Mouse (Mus musculus) limb, embryonic 15.5 days (tissue): ENCODE data around the gene Shisa5. TPM values are rescaled to one million over a fixed set of nuclear protein-coding genes. Genes with fewer than 3 reads are reported as not detected.

ENCODE experiments used
- ATAC-seq: fragments of 200-750 bp; cut with Nextera tagmentation; 2 replicates; pipeline ENCODE4 v1.8.0; 2017; ENCODE audit warnings: low read depth, moderate TSS enrichment; ENCODE audit not compliant: insufficient number of reproducible peaks, low FRiP score, low TSS enrichment
- H3K27ac ChIP-seq: fragments of 300-500 bp; sonication (generic); 2 replicates; pipeline ENCODE4 v1.5.1; 2015; ENCODE audit warnings: moderate library complexity, mild to moderate bottlenecking, inconsistent platforms
- H3K27me3 ChIP-seq: fragments of 300-500 bp; sonication (generic); 2 replicates; pipeline ENCODE4 v1.6.1; 2015; ENCODE audit warnings: inconsistent platforms
- H3K36me3 ChIP-seq: fragments of 300-500 bp; sonication (generic); 2 replicates; pipeline ENCODE4 v1.6.1; 2015; ENCODE audit warnings: inconsistent platforms
- H3K4me1 ChIP-seq: fragments of 300-500 bp; sonication (generic); 2 replicates; pipeline ENCODE4 v1.6.1; 2015; ENCODE audit warnings: inconsistent platforms
- H3K4me2 ChIP-seq: fragments of 300-500 bp; sonication (generic); 2 replicates; pipeline ENCODE4 v1.6.1; 2015; ENCODE audit warnings: mild to moderate bottlenecking, inconsistent platforms
- H3K4me3 ChIP-seq: fragments of 300-500 bp; sonication (generic); 2 replicates; pipeline ENCODE4 v1.5.1; 2015; ENCODE audit warnings: mild to moderate bottlenecking, inconsistent platforms
- H3K9ac ChIP-seq: fragments of 300-500 bp; sonication (generic); 2 replicates; pipeline ENCODE4 v1.6.1; 2015; ENCODE audit warnings: inconsistent platforms
- H3K9me3 ChIP-seq: fragments of 300-500 bp; sonication (generic); 2 replicates; pipeline ENCODE4 v1.6.1; 2016; ENCODE audit warnings: inconsistent platforms
- whole genome bisulfite sequencing: fragments of 180-500 bp; shearing (Covaris S2); methylation state at CpG from one replicate; pipeline ENCODE4 v1.1.7; 2015; 5-methylcytosine and 5-hydroxymethylcytosine counted together
- polyA plus RNA-seq: library from polyadenylated mRNA; unstranded; fragments of >200 nt; fragmentation: Nextera tagmentation; extraction: Ambion mirVana; gene quantifications from 2 replicates; pipeline ENCODE4 v1.2.1, GENCODE M21; 2015

Gene Shisa5
- polyA plus RNA-seq, 1 experiment from 2014 or later = 108 TPM

- H3K9ac ChIP-seq = no peak overlapping the region
- no peak overlapping the region for H3K27ac ChIP-seq
Observed at GRCm38 (mm10) chr9:109084922-109085321, 46.6 kb downstream of the Shisa5 start.

GRCm38 (mm10) chr9:109087987-109088386 is 49.6 kb downstream of the Shisa5 start:
- Histone ChIP-seq H3K27ac (no peak overlapping the region), H3K9me3 (no peaks in the 10 kb centered on the region), H3K4me3 (no peak overlapping the region), H3K4me2 (no peak overlapping the region), H3K27me3 (no peaks in the 10 kb centered on the region), H3K4me1 (peaks cover 10% of the 10 kb centered on the region), H3K36me3 (peaks cover 28% of the 10 kb centered on the region), H3K9ac (peak overlapping the region; percentile 8; the same call in 1 of the 2 replicates)
- 17% methylated on average over 5 of the region's 5 CpGs for WGBS
- no peak for ATAC-seq

More at GRCm38 (mm10) chr9:109084922-109085321, 46.6 kb downstream of the Shisa5 start:
- Histone ChIP-seq H3K4me2 (no peak overlapping the region), H3K27me3 (no peaks in the 10 kb centered on the region), H3K36me3 (peaks cover 14% of the 10 kb centered on the region; the same call in 1 of the 2 replicates), H3K9me3 (no peaks in the 10 kb centered on the region), H3K4me1 (peaks cover 25% of the 10 kb centered on the region), H3K4me3 (no peak overlapping the region)
- 16% methylated on average over 2 of the region's 2 CpGs for WGBS
- ATAC-seq = no peak

GRCm38 (mm10) chr9:109090446-109090845 is 52.1 kb downstream of the Shisa5 start:
- no peaks in the 10 kb centered on the region for H3K9me3 ChIP-seq
- no peak overlapping the region for H3K4me3 ChIP-seq
- peaks cover 28% of the 10 kb centered on the region for H3K36me3 ChIP-seq
- H3K27ac ChIP-seq = no peak overlapping the region
- no peaks in the 10 kb centered on the region for H3K27me3 ChIP-seq
- H3K4me2 ChIP-seq = no peak overlapping the region
- H3K4me1 ChIP-seq = peaks cover 20% of the 10 kb centered on the region
- no peak overlapping the region for H3K9ac ChIP-seq
- no peak for ATAC-seq
- WGBS = 65% methylated on average over 15 of the region's 15 CpGs

- 63% methylated on average over 8 of the region's 8 CpGs for WGBS
- Histone ChIP-seq H3K36me3 (peaks cover 28% of the 10 kb centered on the region), H3K4me3 (no peak overlapping the region), H3K9me3 (no peaks in the 10 kb centered on the region), H3K27ac (0 out of 2 replicates have a peak overlapping the region, but pooled peaks have one; percentile 24), H3K9ac (no peak overlapping the region), H3K4me2 (no peak overlapping the region), H3K27me3 (no peaks in the 10 kb centered on the region), H3K4me1 (peaks cover 27% of the 10 kb centered on the region)
- no peak for ATAC-seq
Observed at GRCm38 (mm10) chr9:109091802-109092201, 53.4 kb downstream of the Shisa5 start.

GRCm38 (mm10) chr9:109092799-109093198 is 54.4 kb downstream of the Shisa5 start:
- Histone ChIP-seq H3K4me2 (no peak overlapping the region), H3K27ac (0 out of 2 replicates have a peak overlapping the region, but pooled peaks have one; percentile 9), H3K9ac (no peak overlapping the region), H3K36me3 (peaks cover 28% of the 10 kb centered on the region), H3K9me3 (no peaks in the 10 kb centered on the region), H3K27me3 (no peaks in the 10 kb centered on the region), H3K4me3 (no peak overlapping the region), H3K4me1 (peaks cover 37% of the 10 kb centered on the region)
- no peak for ATAC-seq
- WGBS = 63% methylated on average over 6 of the region's 6 CpGs

GRCm38 (mm10) chr9:109093786-109094552 is 55.6 kb downstream of the Shisa5 start:
- no peaks in the 10 kb centered on the region for H3K27me3 ChIP-seq
- peaks cover 44% of the 10 kb centered on the region for H3K4me1 ChIP-seq
- no peak for ATAC-seq
- H3K9me3 ChIP-seq = no peaks in the 10 kb centered on the region
- H3K4me2 ChIP-seq = peak overlapping the region; percentile 81
- H3K4me3 ChIP-seq = peak overlapping the region; percentile 70
- peaks cover 28% of the 10 kb centered on the region for H3K36me3 ChIP-seq
- WGBS = 17% methylated on average over 11 of the region's 11 CpGs
- no peak overlapping the region for H3K9ac ChIP-seq
- H3K27ac ChIP-seq = peak overlapping the region; percentile 100

- H3K9ac ChIP-seq = peak overlapping the region; percentile 65
- peak overlapping the region; percentile 70 for H3K4me3 ChIP-seq
- H3K4me2 ChIP-seq = peak overlapping the region; percentile 81
- H3K9me3 ChIP-seq = no peaks in the 10 kb centered on the region
- H3K4me1 ChIP-seq = peaks cover 51% of the 10 kb centered on the region
- peak overlapping the region; percentile 100 for H3K27ac ChIP-seq
- H3K27me3 ChIP-seq = no peaks in the 10 kb centered on the region
- WGBS = 1% methylated on average over 21 of the region's 21 CpGs
- no peak; the same call in 1 of the 2 replicates for ATAC-seq
- H3K36me3 ChIP-seq = peaks cover 25% of the 10 kb centered on the region
Observed at GRCm38 (mm10) chr9:109094553-109095136, 56.3 kb downstream of the Shisa5 start.

GRCm38 (mm10) chr9:109095137-109095982 is 57.0 kb downstream of the Shisa5 start, which contains the start of gene Plxnb1:
Gene Plxnb1 (plus strand): TSS chr9:109095389.
- Histone ChIP-seq H3K27ac (peak within 1 kb of the TSS; percentile 100), H3K9me3 (no peaks in the 10 kb centered on the region), H3K9ac (peak within 1 kb of the TSS; percentile 65), H3K4me1 (peaks cover 52% of the 10 kb centered on the region), H3K27me3 (no peaks in the 10 kb centered on the region), H3K36me3 (peaks cover 26% of the 10 kb centered on the region), H3K4me3 (peak within 1 kb of the TSS; percentile 70), H3K4me2 (peak within 1 kb of the TSS; percentile 81)
- ATAC-seq = peak; percentile 22
- whole genome bisulfite sequencing = under 1% methylated on average over 98 of the region's 102 CpGs

- H3K4me3 ChIP-seq = peak overlapping the region; percentile 70
- H3K4me2 ChIP-seq = peak overlapping the region; percentile 81
- peak overlapping the region; percentile 100 for H3K27ac ChIP-seq
- H3K36me3 ChIP-seq = peaks cover 26% of the 10 kb centered on the region
- WGBS = 10% methylated on average over 9 of the region's 9 CpGs
- H3K27me3 ChIP-seq = no peaks in the 10 kb centered on the region
- peak overlapping the region; percentile 65 for H3K9ac ChIP-seq
- H3K9me3 ChIP-seq = no peaks in the 10 kb centered on the region
- no peak for ATAC-seq
- peaks cover 52% of the 10 kb centered on the region for H3K4me1 ChIP-seq
Observed at GRCm38 (mm10) chr9:109096251-109096661, 57.9 kb downstream of the Shisa5 start.

- Histone ChIP-seq H3K27me3 (no peaks in the 10 kb centered on the region), H3K4me1 (peaks cover 52% of the 10 kb centered on the region), H3K4me2 (peak overlapping the region; percentile 81), H3K27ac (peak overlapping the region; percentile 100), H3K4me3 (peak overlapping the region; percentile 70), H3K9ac (peak overlapping the region; percentile 8; the same call in 1 of the 2 replicates), H3K9me3 (no peaks in the 10 kb centered on the region), H3K36me3 (peaks cover 22% of the 10 kb centered on the region)
- ATAC-seq = no peak
- WGBS = 20% methylated on average over 6 of the region's 6 CpGs
Observed at GRCm38 (mm10) chr9:109096856-109097255, 58.5 kb downstream of the Shisa5 start.

GRCm38 (mm10) chr9:109097291-109097690 is 58.9 kb downstream of the Shisa5 start:
- Histone ChIP-seq H3K4me1 (peaks cover 52% of the 10 kb centered on the region), H3K27ac (peak overlapping the region; percentile 100), H3K9ac (peak overlapping the region; percentile 8; the same call in 1 of the 2 replicates), H3K4me2 (peak overlapping the region; percentile 81), H3K9me3 (no peaks in the 10 kb centered on the region), H3K27me3 (no peaks in the 10 kb centered on the region), H3K36me3 (peaks cover 23% of the 10 kb centered on the region), H3K4me3 (peak overlapping the region; percentile 70)
- ATAC-seq = no peak
- 21% methylated on average over 6 of the region's 6 CpGs for WGBS
